Comparison of ENCODE assay signal across 11 mouse cellular contexts in the genomic region with DNA sequence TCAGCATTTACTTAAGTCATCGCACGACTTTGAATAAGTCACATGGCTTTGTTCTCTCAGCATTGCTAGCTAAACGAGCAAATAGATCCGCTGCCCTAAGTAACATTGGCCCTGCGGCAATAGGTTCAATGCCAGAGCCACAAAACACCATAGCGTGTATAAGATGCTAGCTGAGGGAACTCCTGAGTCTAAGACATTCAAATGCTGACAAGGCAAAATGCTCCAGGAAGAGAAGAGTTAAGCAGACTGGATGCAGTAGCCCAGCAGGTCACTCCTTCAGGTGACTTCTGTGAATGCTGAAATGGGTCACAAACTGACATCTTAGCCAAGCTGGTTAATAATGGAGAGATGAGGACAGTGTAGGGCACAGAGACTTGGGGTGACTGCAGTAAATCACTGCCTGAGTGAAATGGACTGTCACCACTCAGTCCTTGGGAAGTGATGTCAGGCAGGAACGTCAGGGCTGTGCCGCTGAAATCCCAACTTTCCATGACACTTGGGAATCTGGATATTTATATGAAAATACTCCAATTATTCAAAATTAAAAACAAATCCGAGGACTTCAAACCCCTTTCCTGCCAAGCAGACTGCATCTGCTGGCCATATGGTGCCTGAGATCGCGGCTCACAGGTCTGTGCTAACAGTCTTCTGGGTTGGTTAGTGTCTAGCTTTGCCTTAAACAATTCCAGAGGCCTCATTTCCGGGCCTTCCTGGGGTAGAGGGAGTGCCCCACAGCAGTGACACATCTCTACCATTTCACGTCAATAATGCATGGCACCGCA.
DNase-seq lines count a peak whose midpoint lies in the region; ATAC-seq lines count a peak whose summit lies in the region.
"Had no signal": no experiment of that assay in that cellular context is flagged by ENCODE, and none has a peak within 500 bp of the region (broad histone marks: within the 10 kb centered on the region; RNA-seq: fewer than 3 reads in every experiment).

No protein-coding gene starts in this region.

- peak; percentile 45 to 71 for DNase-seq in layer of hippocampus, adult 18-20 months (ENCODE audit: low spot score in 2 of 2)
- no peak for DNase-seq in layer of hippocampus, postnatal 25 days (ENCODE audit: extremely low spot score in 1 of 2, low spot score in 1 of 2)
- DNase-seq in cerebellum, adult 8-10 months, result peak; percentile 51
- DNase-seq in forebrain, embryonic 11.5 days (ENCODE audit: low spot score), result no peak
- no peak for DNase-seq in right cerebral cortex, adult 18-20 months
- no peak for DNase-seq in adrenal gland, postnatal 10 days
- DNase-seq in ovary, postnatal 36 days (ENCODE audit: low spot score), result no peak
- DNase-seq: kidney, adult 8-10 months; liver, postnatal 0 days had no signal

- H3K4me2 ChIP-seq in forebrain, embryonic 11.5 days (ENCODE audit: low read depth, low read length, severe bottlenecking), result no peak overlapping the region
- peak overlapping the region; percentile 26; the same call in 1 of the 2 replicates for H3K4me2 ChIP-seq in limb, embryonic 12.5 days

- H3K4me3 ChIP-seq in forebrain, embryonic 11.5 days (ENCODE audit: low read depth, low read length), result no peak overlapping the region
- no peak overlapping the region for H3K4me3 ChIP-seq in limb, embryonic 12.5 days (replicated peaks)
- H3K4me3 ChIP-seq: heart, embryonic 10.5 days had no signal

- H3K36me3 ChIP-seq in forebrain, embryonic 11.5 days (ENCODE audit: control insufficient read depth, insufficient read depth, low read length), result no peaks in the 10 kb centered on the region
- no peaks in the 10 kb centered on the region for H3K36me3 ChIP-seq in limb, embryonic 12.5 days
- H3K36me3 ChIP-seq: heart, embryonic 10.5 days had no signal

- no peaks in the 10 kb centered on the region for H3K27me3 ChIP-seq in forebrain, embryonic 11.5 days (ENCODE audit: control insufficient read depth, insufficient read depth, low read length)
- H3K27me3 ChIP-seq in limb, embryonic 12.5 days, result no peaks in the 10 kb centered on the region

- peaks cover 5% of the 10 kb centered on the region; the same call in 1 of the 2 replicates for H3K4me1 ChIP-seq in forebrain, embryonic 11.5 days (replicated peaks; ENCODE audit: control insufficient read depth, insufficient read depth, low read length)
- H3K4me1 ChIP-seq in limb, embryonic 12.5 days (replicated peaks), result peaks cover 66% of the 10 kb centered on the region

- WGBS in forebrain, embryonic 11.5 days, result 74% methylated on average over 14 of the region's 14 CpGs
- WGBS in limb, embryonic 12.5 days, result 31% methylated on average over 14 of the region's 14 CpGs

- no peak overlapping the region for H3K9ac ChIP-seq in forebrain, embryonic 11.5 days (ENCODE audit: low read length)
- no peak overlapping the region for H3K9ac ChIP-seq in limb, embryonic 12.5 days (replicated peaks)
- H3K9ac ChIP-seq: liver, postnatal 0 days had no signal

- no peak for ATAC-seq in forebrain, embryonic 11.5 days (replicated peaks; ENCODE audit: low FRiP score)
- peak; percentile 78; the same call in 1 of the 2 replicates for ATAC-seq in limb, embryonic 12.5 days (ENCODE audit: insufficient number of reproducible peaks, insufficient read depth, low FRiP score, low TSS enrichment, low read depth)
- ATAC-seq: liver, postnatal 0 days had no signal

- H3K9me3 ChIP-seq in forebrain, embryonic 11.5 days (ENCODE audit: control insufficient read depth, low read length), result no peaks in the 10 kb centered on the region
- H3K9me3 ChIP-seq in limb, embryonic 12.5 days, result no peaks in the 10 kb centered on the region
- H3K9me3 ChIP-seq: heart, embryonic 10.5 days had no signal

- H3K27ac ChIP-seq in forebrain, embryonic 11.5 days (ENCODE audit: low read depth, low read length), result 0 out of 2 replicates have a peak overlapping the region, but pooled peaks have one; percentile 28
- peak overlapping the region; percentile 89 for H3K27ac ChIP-seq in limb, embryonic 12.5 days
- H3K27ac ChIP-seq: heart, embryonic 10.5 days had no signal

Comparison
In these comparisons a context has a peak if more than half of its experiments do, and no peak if none do; other contexts are left out.
1. DNase-seq: peak in layer of hippocampus, adult 18-20 months (2 of 2) and cerebellum, adult 8-10 months (single experiment); none in layer of hippocampus, postnatal 25 days (0 of 2), forebrain, embryonic 11.5 days (single experiment), right cerebral cortex, adult 18-20 months (single experiment), adrenal gland, postnatal 10 days (single experiment) and ovary, postnatal 36 days (single experiment).